Mouse (Mus musculus) testis, adult 2 months (tissue): Measurements from ENCODE around the gene Cdh1.

Experiments used
- CTCF ChIP-seq: fragments of 200-500 bp; IDR thresholded peaks from 2 replicates; pipeline ENCODE4 v1.5.1; 2012; ENCODE audit warnings: low read depth, mild to moderate bottlenecking, inconsistent platforms, low read length, moderate library complexity; ENCODE audit not compliant: control insufficient read depth, insufficient read depth, insufficient replicate concordance
- POLR2A ChIP-seq: fragments of 200-500 bp; IDR thresholded peaks from 2 replicates; pipeline ENCODE4 v1.6.1; 2012; ENCODE audit warnings: low read depth, mild to moderate bottlenecking, inconsistent platforms, low read length, moderate library complexity; ENCODE audit not compliant: control insufficient read depth

DNA sequence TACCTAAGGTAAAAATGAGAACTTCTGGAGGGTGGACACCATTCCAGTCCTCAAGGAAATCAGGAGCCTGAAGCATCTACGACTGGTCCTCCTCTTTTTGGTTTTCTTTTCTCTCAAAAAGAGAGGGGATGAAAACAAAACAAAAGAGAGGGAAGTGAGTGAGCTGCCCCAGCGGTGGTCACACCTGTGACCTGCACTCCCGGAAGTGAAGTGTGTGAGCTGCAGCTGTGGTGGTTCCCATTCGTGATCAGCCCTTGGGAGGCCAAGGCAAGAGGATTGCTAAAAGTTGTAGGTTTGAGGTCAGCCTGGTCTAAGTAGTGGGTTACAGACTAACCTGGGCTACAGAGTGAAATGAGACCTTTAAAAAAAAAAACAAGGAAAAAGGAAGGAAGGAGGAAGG is 3.0 kb downstream of the Cdh1 start:
- TF ChIP-seq CTCF: no peak
- TF ChIP-seq POLR2A: no peak
